Mouse (Mus musculus) adrenal gland, postnatal 4 days (tissue): ENCODE measurements around the gene Kptn. TPM values are rescaled to one million over a fixed set of nuclear protein-coding genes. Genes with fewer than 3 reads are reported as not detected.

ENCODE experiments used
- DNase-seq, 2 experiments: peaks; one replicate each; pipeline ENCODE4 v3.0.0; 2021 to 2022; ENCODE audit warnings: low spot score in 2 of 2, mixed read lengths in 2 of 2
- long read RNA-seq, 2 experiments: library from polyadenylated mRNA; stranded (forward); transcript quantifications; one replicate each; pipeline ENCODE4 v2.0.0; 2021
- total RNA-seq, 2 experiments: library from RNA; stranded (reverse); gene quantifications; 2 replicates each; pipeline ENCODE4 v1.2.3; 2021

Kptn gene
- total RNA-seq, result 10 to 100 TPM; 29.1 to 29.3 TPM
- long read RNA-seq, experiment 1, transcript Kptn-201 (12 exons, 1,630 nt), result major isoform, 17 of 24 reads
- long read RNA-seq, experiment 1, partial matches to known transcripts, result 2 of 24 reads
- long read RNA-seq, experiment 1, other reads (novel, unspliced or antisense), result 4 of 24 reads
- long read RNA-seq, experiment 2, transcript Kptn-201 (12 exons, 1,630 nt), result major isoform, 26 of 32 reads
- long read RNA-seq, experiment 2, partial matches to known transcripts, result 1 of 32 reads
- long read RNA-seq, experiment 2, other reads (novel, unspliced or antisense), result 3 of 32 reads

DNA sequence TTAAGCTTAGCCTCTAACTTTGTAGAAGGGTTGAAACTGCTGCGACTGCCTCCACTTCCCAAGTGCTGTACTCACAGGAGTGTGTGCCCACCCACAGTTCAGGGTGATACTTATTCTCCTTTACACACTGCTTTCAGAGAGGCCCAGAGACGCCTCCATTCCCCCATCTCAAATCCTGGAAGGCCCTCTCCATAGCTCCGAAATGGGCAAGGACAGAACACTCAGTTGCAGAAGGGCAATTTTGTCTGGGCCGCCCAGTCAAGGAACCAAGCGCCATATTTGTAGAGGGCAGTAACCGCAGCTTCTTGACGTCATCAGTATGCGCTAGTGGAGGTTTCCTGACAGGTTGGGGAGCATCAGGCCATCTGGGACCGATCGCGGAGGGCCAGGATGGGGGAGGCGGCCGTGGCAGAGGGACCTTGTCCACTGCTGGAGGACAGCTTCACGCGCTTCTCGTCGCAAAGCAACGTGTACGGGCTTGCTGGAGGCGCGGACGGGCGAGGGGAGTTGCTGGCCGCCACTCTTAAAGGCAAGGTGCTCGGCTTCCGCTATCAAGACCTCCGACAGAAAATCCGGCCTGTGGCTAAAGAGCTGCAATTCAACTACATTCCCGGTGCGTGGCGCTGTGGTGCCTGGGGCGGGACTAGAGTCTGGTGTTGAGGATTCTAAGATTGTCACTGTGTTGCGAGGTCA lies at the start of gene Kptn:
Kptn (plus strand) TSS at position 327 of the 693 bp plus-strand sequence.
- DNase-seq, result peak; percentile 79 to 86

DNA sequence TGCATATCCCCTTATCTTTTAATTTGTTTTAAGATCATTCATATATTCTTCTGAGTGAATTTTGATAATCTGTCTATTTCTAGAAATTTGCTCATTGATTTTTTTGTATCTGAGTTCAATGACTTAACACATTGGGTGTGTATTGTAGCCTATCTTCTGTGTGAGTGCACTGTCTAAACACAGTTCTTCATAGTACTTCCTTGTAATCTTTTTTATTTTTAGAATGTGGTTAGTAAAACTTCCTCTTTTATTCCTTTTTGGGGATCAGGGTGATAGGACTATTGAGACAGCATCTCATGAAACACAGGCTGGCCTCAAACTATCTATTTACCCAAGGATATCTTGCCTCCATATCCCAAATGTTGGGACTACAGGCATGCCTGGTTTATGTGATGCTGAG lies 48.8 kb upstream of the Kptn start:
- DNase-seq, result no peak

DNA sequence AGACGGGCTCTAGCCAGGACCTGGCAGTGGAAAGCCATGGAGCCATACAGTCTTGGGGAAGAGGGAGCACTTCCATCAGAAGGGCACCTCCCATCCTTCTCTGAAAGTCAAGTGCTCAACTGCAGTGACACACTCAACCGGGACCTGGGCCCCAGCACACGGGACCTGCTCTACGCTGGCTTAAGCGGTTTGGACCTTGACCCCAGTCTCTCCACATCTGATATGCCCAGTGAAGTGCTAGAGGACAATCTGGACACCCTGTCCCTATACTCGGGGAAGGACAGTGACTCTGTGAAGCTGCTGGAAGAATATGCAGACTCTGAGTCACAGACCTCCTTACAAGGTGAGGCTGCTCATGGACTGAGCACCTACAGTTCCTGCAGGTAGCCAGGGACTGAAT lies 47.8 kb upstream of the Kptn start:
- no peak for DNase-seq

DNA sequence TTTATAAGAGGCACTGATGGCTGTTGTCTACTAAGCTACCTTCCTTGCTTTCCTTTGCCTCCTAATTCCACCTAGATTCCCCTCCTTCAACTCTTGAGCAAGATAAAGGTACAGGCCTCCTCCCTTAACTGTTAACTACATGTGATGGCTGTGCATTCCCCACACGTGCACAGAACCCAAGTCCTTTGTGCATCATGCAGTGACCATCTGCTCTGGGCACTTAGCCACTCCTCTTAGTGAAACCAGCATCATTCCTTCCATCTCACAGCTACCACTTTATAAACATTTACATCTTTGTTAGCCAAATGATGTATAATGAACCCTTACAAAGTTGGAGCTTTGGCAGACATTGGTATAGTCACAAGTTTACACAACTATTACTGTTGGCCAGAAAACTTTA lies 39.7 kb upstream of the Kptn start:
- DNase-seq, result no peak

DNA sequence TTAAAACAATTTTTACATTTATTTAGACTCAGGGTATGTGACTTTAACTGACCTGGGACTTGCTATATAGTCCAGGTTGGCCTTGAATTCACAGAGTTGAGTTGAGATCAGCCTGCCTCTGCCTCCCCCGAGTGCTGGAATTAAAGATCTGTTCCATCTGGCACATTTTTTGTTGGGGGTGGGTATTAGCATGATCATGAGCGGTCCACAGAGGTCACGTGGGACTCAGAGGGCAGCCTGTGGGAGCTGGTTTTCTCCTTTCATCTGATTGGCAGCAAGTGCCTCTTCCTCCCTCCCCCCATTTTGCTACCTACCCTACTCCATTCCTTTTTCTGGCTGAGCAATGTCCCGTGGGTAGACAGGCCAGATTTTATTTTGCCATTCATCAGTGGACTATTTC lies 39.1 kb upstream of the Kptn start:
- DNase-seq, result no peak

DNA sequence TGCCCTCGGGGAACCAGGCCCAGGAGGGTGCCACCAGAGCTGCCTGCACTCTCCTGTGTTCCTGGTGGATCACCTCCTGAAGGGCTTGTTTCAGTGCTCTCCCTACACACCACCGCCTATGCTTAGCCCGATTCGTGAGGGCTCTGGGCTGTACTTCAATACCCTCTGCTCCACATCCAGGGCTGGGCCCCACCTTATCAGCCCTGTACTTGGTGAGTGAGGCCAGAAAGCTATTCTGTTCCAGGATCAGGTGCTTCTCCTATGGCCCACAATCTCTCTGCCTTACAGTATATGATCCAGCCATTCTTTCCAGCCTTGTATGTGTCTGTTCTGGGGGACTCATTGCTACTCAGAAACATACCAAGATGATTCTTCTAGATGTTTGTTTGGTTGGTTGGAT lies 36.3 kb upstream of the Kptn start:
- DNase-seq, result no peak

DNA sequence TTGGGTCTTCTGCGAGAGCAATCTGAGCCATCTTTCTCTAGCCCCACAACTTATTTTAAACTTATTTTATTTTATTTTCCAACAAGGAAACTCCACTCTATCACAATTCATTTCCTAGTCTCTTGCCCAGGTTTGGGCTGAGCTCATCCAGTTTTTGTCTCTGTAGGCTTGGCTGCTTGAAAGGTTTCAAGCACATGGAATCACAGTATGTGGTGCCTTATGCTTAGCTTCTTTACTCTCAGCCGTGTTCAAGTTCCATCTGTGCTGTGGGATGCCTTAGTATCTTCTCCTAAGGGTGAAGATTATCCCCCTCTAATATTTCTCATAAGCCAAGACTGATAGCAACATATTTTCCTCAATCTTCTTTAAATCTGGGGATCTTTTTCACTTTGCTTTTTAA lies 32.1 kb upstream of the Kptn start:
- no peak for DNase-seq

DNA sequence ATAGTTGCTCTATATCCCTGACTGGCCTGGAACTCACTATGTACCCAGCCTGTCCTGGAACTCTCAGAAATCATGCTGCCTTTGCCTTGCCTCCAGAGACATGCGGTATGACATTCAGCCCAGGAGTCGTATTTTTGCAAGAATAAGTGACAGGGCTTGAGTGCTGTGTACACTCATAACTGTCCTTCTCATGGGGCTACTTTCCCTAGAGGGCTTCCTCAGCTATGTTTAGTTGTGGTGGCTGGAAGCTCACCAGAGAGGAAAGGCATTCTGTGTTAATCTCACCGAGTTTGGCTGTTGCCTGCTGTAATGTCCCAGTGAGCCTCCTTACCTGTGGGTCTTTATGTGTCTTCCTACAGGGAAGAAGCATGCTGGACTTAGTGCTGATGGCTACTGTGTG lies 25.1 kb upstream of the Kptn start:
- no peak for DNase-seq

DNA sequence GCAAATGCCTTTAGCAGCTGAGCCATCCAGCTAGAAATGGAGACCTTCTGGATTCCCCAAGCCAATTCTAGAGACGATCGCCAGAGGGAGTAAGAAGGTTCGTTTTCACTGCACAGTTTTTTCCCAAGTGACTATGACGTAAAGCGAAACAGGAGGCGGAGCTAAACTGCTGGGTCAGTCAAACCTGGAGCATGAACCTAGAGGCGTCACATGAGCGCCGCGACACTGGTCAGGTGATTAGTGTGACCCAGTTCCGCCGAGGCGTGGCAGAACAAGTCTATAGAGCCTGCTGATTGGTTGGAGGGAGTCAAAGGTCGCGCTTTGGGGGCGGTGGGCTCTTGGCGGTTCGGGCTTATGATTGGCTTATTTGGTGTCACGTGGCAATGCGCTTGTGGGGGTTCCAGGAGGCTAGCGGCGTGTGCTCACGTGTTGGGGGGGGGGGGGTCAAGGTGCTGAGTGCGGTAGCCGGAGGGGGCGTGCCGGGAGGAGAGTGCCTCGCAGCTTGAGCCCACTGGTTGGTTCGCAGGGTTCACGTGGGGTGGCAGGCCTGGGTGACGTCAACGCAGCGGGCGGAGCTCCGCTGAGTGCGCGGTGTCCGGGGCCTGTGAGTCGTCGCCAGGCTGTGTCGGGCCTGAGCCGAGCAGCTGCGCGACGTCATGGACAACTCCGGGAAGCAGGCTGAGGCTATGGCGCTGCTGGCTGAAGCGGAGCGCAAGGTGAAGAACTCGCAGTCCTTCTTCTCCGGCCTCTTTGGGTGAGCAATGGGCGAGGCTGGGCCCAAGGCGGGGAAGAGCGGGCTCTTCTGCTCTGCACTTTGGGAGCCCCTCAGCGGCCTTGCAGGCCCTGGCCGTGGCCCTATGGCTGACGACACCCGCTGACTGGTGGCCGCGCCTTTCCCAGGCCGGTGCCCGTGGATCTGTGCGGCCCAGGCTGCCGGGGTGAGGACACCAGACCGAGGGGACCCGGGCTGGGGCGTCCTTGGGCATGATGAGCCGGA lies 21.4 kb upstream of the Kptn start, which contains the start of gene Napa:
Napa (plus strand) TSS at position 438 of the 997 bp plus-strand sequence.
- peak; percentile 94 for DNase-seq

DNA sequence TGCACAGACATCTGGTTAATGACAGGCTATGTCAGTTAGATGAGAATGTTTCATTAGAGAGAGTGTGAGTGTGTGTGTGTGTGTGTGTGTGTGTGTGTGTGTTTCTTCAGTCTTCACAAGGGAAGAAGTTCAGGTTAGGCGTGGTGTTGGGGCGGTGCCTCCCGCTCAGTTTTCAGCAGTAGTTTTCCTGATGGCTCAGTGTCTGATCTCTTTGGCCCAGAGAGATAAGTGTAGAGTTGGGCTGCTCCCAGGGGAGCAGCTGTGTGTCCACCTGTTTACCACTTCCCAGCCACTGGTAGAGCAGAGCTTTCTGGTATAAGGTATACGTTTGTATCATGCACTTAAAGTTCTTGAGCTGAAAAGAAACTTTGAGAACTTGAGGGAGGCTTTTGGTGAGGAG lies 19.8 kb upstream of the Kptn start:
- DNase-seq, result no peak

DNA sequence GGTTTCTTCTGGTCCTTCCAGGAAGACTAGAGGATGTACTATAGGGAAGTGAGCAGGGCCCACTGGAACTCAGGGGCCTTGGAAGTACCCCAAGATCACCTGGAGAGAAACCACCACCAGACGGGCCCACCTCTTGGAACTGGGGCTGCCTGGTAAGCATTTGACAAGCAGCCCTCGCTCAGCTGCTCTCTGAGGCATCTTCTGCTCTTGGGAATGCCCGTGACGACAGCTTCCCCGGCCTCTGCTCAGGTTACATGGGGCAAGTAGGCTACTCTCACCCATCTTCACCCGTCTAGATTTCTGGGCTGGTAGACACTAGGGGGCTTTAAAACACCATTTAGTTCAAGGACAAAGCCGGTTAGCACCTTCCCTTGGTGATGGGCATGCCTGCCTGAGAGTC lies 18.6 kb upstream of the Kptn start:
- no peak for DNase-seq

DNA sequence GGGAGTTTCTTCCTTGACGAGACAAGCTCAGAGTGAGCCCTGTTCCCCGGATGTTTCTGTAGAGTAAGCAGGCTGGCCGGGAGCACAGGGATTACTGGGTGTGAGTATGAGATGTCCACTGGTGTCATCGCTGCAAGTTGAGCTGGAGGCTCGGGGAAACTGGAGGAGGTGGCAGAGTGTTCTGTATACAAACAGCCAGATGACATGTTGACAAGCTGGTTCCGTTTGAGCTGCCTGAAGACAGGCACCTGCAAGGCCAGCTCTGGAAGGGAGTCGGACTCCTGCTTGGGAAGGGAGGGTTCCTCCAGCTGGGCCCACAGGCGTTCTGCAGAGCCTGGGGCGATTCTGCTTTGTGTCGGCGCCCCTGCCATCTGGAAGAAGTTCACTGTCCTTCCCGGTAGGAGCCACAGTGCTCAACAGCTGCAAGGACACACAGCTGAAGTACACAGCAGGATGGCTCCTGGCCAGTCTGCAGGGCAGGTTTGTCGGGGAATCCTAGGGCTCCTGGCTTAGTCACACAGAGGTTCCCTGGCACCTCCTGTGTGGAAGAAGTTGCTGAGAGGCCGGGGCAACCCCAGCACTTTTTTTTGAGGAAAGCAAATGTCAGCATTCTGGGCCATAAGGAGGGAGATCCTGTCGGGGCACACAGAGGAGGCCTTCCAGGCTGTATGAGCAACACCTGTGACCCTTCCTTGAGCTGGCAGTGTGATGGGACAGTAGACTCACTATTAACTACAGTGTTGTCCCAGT lies 17.8 kb upstream of the Kptn start:
- no peak for DNase-seq

DNA sequence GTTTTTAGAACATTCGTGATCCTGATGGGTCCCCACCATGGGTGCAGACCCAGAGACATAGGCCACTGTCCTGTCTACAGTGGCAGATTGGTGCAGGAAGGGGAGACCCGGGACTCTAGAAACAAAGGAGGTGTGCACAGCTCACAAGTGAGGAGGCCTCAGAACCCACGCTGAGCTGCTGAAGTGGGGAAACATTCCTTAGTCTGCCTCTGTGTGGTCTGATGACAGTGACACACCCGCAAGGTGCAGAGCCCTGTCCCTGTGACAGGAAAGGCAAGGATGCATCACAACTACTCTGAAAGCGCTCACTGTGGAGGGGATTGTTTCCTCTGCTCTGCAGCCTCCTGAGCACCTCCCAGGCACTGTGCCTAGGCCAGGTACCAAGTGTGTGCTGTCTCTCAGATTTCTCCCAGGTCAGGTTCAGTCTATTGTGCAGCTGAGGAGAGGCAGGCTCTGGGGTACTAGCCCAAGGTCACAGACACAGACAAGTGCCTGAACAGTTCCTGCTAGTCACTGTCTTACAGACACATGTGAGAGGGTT lies 16.9 kb upstream of the Kptn start:
- no peak for DNase-seq

DNA sequence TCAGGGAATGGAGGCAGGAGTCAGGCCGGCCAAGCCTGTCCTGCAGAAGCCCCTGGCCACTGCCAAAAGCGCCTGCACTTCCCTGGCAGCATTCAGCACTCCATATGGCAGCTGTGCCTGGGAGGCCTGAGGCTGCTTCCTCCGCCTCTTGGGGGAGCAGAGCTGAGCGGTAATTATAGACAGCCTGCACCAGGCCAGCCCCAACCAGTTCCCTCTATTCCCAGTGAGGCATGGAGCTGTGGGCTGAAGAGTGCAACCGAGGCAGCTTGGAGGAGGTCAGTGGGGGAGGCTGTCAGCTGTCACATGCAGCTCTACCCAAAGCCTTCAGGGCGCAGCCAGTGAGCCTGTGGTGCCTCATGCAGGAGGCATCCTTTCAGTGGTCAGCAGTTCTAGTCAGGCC lies 15.9 kb upstream of the Kptn start:
- DNase-seq, result no peak

DNA sequence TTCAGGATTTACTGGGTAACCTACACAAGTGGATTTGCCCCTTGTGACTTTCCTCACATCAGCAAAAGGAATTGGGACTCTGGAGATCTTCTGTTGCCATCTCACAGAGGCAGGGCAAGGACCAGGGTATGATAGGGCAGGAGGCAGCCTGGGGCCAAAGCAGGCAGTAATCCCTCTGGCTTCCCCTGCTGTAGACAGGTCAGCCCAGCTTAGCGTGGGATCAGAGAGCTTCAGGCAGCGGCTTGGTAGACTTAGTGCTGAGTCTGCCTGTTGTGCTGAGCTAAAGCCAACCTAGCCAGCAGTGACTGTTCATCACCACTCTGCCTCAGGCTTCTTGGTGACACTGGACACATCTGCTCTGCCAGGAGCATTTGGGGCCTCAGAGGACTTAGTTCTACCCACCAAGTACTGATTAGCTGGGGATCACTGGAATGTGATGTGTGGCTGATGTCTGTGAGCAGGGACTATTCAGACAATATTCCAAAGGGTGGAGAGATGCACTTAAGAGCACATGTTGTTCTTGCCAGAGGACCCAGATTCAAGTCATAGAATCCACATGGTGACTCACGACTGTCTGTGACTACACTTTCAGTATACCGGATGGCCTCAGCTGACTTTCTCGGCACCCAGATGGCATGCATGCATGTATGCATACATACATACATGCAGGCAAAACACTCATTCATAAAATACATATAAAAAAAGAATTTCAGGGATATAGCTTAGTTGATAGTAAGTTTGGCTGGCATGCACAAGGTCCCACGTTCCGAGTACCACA lies 14.9 kb upstream of the Kptn start:
- no peak for DNase-seq

DNA sequence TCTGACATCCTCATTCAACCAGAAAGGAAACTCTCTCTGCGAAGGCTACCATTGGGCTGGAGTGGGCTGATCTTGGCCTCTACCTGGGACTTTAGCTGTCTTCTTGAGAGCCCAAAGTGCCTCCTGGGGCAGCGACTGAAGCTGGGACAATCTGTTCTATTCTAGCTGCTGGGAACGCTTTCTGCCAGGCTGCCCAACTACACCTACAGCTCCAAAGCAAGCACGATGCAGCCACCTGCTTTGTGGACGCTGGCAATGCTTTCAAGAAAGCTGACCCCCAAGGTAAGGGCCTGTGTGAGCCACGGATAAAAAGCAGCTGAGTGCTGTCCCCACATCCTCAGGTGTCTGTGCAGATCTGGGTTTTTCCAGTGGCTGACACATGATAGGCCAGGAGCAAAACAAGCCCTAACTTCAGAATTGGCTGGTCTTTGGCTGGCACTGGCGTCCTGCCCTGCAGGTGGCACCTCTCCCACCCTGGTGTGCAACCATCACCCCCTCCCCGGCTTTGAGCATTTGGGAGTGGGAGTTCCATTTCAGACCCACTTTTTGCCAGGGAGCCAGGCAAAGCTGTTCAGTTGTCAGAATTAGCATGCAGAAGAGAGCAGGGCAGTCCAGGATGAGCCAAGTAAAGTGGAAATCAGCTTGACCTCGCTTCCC lies 10.7 kb upstream of the Kptn start:
- DNase-seq, result no peak

DNA sequence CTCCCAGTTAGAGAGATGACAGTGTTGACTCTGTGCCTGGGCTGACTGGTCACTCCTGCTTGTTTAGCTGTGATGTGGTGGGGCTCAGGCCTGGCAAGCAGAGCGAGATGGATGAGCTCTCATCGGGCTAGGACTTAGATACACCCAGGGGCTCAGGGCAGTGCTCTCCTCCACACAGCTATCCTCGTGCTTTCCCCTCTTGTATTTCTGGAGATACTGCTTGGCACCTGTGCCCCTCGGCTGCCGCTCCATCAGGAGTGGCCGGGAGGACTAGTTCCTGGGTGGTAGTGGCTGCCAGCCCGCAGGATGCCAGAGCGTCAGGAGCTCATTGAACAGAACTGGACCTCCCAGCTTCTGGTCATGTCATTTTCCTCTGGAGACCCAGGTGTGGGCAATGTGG lies 9.5 kb upstream of the Kptn start:
- no peak for DNase-seq

DNA sequence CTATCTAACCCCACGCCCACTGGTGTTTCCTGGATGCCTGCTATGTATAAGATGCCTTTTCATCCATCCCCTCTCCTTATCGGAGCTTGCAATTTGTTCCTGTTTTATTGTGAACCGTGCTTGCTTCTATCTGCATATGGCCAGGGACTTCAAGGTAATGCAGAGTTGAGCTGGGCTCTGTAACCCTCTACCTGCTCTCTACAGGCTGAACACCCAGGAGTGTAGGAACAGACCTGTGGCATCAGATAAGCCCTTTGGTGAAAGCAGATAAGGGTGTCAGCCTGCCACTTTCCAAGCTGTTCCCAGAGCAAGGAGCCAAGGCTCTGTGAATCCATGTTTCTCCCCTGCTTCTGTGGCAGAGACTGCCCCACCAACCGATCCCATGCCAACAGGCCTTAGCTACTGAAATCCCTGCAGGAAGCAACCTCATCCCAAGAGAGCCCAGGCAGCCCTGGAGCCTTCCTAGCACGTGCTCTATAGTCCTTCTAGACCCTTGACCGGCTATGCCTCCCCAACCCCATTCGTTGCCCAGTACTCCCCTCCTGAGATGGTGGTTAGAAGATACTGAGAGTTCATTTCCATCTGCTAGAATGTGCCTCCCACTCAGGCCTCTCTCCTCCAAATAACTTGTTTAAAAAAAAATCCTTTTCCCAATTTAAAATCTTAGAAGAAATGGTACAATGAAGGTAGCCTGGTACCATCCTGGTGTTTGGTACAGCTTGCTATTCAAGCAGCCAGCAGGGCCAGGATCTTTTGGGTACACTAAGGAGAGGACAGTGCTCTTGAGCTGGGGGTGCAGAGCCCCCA lies 8.2 kb upstream of the Kptn start:
- no peak for DNase-seq

DNA sequence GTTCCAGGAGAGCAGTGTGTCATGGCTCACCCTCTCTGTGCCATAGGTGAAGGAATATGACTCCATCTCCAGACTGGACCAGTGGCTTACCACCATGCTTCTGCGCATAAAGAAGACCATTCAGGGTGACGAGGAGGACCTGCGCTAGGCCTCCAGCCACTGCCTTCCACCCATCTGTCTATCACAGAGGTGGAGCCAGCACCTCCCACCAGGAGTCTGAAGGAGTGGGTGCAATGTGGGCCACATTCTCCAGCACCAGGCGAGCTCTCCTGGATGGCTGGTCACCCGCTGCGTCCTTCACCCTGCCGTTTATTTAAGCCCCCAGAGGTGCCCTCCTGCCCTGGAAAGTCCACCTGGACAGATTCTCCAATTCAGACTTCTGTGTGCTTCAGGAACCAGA lies 3.3 kb upstream of the Kptn start:
- no peak for DNase-seq
